Mouse (Mus musculus) heart, embryonic 14.5 days (tissue): Measurements from ENCODE around the gene Ccnyl1. TPM values are rescaled to one million over a fixed set of nuclear protein-coding genes. Genes with fewer than 3 reads are reported as not detected.

Experiments used
- ATAC-seq: fragments of 200-750 bp; cut with Nextera tagmentation; 2 replicates; pipeline ENCODE4 v1.8.0; 2017; ENCODE audit warnings: low read depth, moderate TSS enrichment; ENCODE audit not compliant: insufficient number of reproducible peaks, insufficient read depth, low FRiP score
- H3K27ac ChIP-seq, 2 experiments: fragments of 200-500 bp in 1 of 2; fragments of 300-500 bp in 1 of 2; sonication (generic) in 1 of 2; replicated peaks in 1 of 2; 2 replicates each; pipeline ENCODE4 v1.5.1; 2012 to 2014; ENCODE audit warnings: low read depth in 2 of 2, low read length in 2 of 2, control low read depth in 1 of 2, mild to moderate bottlenecking in 1 of 2, mixed read lengths in 1 of 2; ENCODE audit not compliant: control insufficient read depth in 1 of 2, insufficient read depth in 1 of 2
- H3K27me3 ChIP-seq: fragments of 300-500 bp; sonication (generic); 2 replicates; pipeline ENCODE4 v1.6.1; 2014; ENCODE audit warnings: mild to moderate bottlenecking, low read length, control low read depth; ENCODE audit not compliant: control insufficient read depth, insufficient read depth
- H3K36me3 ChIP-seq: fragments of 300-500 bp; sonication (generic); 2 replicates; pipeline ENCODE4 v1.6.1; 2014; ENCODE audit warnings: mild to moderate bottlenecking, control low read depth, low read length, mixed read lengths; ENCODE audit not compliant: control insufficient read depth, insufficient read depth
- H3K4me1 ChIP-seq, 2 experiments: fragments of 200-500 bp in 1 of 2; fragments of 300-500 bp in 1 of 2; sonication (generic) in 1 of 2; 2 replicates each; pipeline ENCODE4 v1.6.1; 2012 to 2014; ENCODE audit warnings: low read length in 2 of 2, control low read depth in 1 of 2, mixed read lengths in 1 of 2; ENCODE audit not compliant: control insufficient read depth in 2 of 2, insufficient read depth in 2 of 2
- H3K4me2 ChIP-seq: fragments of 300-500 bp; sonication (generic); 2 replicates; pipeline ENCODE4 v1.6.1; 2014; ENCODE audit warnings: mild to moderate bottlenecking, low read length
- H3K4me3 ChIP-seq, 2 experiments: fragments of 200-500 bp in 1 of 2; fragments of 300-500 bp in 1 of 2; sonication (generic) in 1 of 2; 2 replicates each; pipeline ENCODE4 v1.5.1; 2012 to 2014; ENCODE audit warnings: low read length in 2 of 2, mild to moderate bottlenecking in 2 of 2, control low read depth in 1 of 2, low read depth in 1 of 2, moderate library complexity in 1 of 2; ENCODE audit not compliant: control insufficient read depth in 1 of 2, insufficient read depth in 1 of 2
- H3K9ac ChIP-seq: fragments of 300-500 bp; sonication (generic); 2 replicates; pipeline ENCODE4 v1.6.1; 2014; ENCODE audit warnings: mild to moderate bottlenecking, low read length
- H3K9me3 ChIP-seq: fragments of 300-500 bp; sonication (generic); 2 replicates; pipeline ENCODE4 v1.6.1; 2016; ENCODE audit warnings: low read length, control low read depth; ENCODE audit not compliant: control insufficient read depth
- WGBS: fragments of 180-500 bp; shearing (Covaris S2); extraction: QIAGEN DNeasy Blood & Tissue Kit; methylation state at CpG from one replicate; pipeline ENCODE4 v1.1.7; 2014; 5-methylcytosine and 5-hydroxymethylcytosine counted together
- polyA plus RNA-seq: library from polyadenylated mRNA; unstranded; fragments of >200 nt; fragmentation: Nextera tagmentation; extraction: Ambion mirVana; gene quantifications from 2 replicates; pipeline ENCODE4 v1.2.1, GENCODE M21; 2014

The Ccnyl1 gene
- polyA plus RNA-seq, 1 experiment from 2014 or later: 6.7 TPM

DNA sequence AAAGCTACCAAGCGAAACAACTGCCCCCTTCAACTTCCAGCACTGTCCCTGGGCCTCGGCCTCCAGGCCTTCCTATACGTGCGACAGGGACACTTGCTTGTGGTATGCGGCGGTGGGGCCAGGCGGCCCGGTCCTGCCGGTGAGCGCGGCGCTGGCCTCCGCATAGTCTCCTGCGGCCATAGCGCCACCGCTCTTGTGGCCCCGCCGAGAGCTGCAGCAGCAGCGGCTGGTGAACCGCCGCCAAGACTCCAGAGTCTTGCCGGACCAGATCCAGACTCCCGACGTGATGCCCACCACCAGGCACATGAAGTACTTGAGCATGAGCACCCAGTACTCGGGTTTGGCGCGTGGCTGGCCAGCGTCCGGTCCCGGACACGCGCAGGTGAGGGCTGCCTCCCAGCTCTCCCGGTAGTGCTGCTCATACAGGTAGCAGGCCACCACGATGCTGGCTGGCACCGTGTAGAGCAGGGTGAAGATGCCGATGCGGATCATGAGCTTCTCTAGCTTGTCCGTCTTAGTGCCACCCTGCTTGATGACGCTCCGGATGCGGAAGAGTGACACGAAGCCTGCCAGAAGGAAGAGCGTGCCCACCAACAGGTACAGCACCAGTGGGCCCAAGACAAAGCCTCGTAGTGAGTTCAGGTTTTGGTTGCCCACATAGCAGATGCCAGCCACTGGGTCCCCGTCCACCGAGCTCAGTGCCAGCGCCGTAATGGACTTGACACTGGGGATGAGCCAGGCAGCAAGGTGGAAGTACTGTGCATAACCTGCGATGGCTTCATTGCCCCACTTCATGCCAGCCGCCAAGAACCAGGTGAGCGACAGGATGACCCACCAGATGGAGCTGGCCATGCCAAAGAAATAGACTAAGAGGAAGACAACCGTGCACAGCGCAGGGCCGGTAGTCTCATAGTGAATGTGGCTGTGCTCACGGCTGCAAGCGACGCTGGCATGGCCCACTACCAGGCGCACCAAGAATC, 44.8 kb downstream of the Ccnyl1 start:
- no peak for ATAC-seq
- no peaks in the 10 kb centered on the region for H3K9me3 ChIP-seq
- H3K4me3 ChIP-seq: peak overlapping the region; percentile 45 to 81
- peaks cover 9% of the 10 kb centered on the region for H3K27me3 ChIP-seq
- H3K4me2 ChIP-seq: peak overlapping the region; percentile 97
- peak overlapping the region; percentile 60 for H3K9ac ChIP-seq
- no peak overlapping the region for H3K27ac ChIP-seq
- 38% methylated on average over 58 of the region's 58 CpGs for WGBS
- no peaks in the 10 kb centered on the region; the same call in 1 of the 2 replicates for H3K36me3 ChIP-seq
- peaks cover 28 to 51% of the 10 kb centered on the region in 2 experiments for H3K4me1 ChIP-seq

- ATAC-seq: no peak
- H3K9ac ChIP-seq: peak overlapping the region; percentile 85
- H3K4me1 ChIP-seq: peaks cover 28 to 51% of the 10 kb centered on the region in 2 experiments
- no peaks in the 10 kb centered on the region for H3K9me3 ChIP-seq
- H3K36me3 ChIP-seq: no peaks in the 10 kb centered on the region; the same call in 1 of the 2 replicates
- peak overlapping the region; percentile 97 for H3K4me2 ChIP-seq
- peak overlapping the region; percentile 81 to 90 for H3K4me3 ChIP-seq
- H3K27me3 ChIP-seq: peaks cover 9% of the 10 kb centered on the region
- WGBS: 9% methylated on average over 75 of the region's 75 CpGs
- H3K27ac ChIP-seq: 0 out of 4 replicates have a peak overlapping the region, but pooled peaks of 1 of the 2 experiments have one; percentile 12
Observed at GRCm38 (mm10) chr1:64735781-64736680, 45.8 kb downstream of the Ccnyl1 start.

GRCm38 (mm10) chr1:64736681-64737501, 46.6 kb downstream of the Ccnyl1 start:
- Histone ChIP-seq H3K27ac (peak overlapping the region; percentile 75 to 84), H3K9ac (peak overlapping the region; percentile 85), H3K4me3 (peak overlapping the region; percentile 81 to 90), H3K27me3 (peaks cover 9% of the 10 kb centered on the region), H3K4me1 (peaks cover 28 to 51% of the 10 kb centered on the region in 2 experiments), H3K9me3 (no peaks in the 10 kb centered on the region), H3K36me3 (no peaks in the 10 kb centered on the region), H3K4me2 (peak overlapping the region; percentile 97)
- no peak for ATAC-seq
- under 1% methylated on average over 53 of the region's 56 CpGs for WGBS

- H3K9me3 ChIP-seq: no peaks in the 10 kb centered on the region
- ATAC-seq: peak; percentile 95
- peak within 1 kb of the TSS; percentile 75 to 84 for H3K27ac ChIP-seq
- peaks cover 23 to 44% of the 10 kb centered on the region in 2 experiments for H3K4me1 ChIP-seq
- WGBS: 2% methylated on average over 52 of the region's 73 CpGs
- peaks cover 9% of the 10 kb centered on the region for H3K27me3 ChIP-seq
- H3K9ac ChIP-seq: peak within 1 kb of the TSS; percentile 85
- H3K4me2 ChIP-seq: peak within 1 kb of the TSS; percentile 97
- peak within 1 kb of the TSS; percentile 81 to 90 for H3K4me3 ChIP-seq
- H3K36me3 ChIP-seq: no peaks in the 10 kb centered on the region
Observed at GRCm38 (mm10) chr1:64737502-64738179, 47.4 kb downstream of the Ccnyl1 start, which contains the start of gene Fzd5. Gene Fzd5, minus strand, starts transcription at chr1:64737751.

DNA sequence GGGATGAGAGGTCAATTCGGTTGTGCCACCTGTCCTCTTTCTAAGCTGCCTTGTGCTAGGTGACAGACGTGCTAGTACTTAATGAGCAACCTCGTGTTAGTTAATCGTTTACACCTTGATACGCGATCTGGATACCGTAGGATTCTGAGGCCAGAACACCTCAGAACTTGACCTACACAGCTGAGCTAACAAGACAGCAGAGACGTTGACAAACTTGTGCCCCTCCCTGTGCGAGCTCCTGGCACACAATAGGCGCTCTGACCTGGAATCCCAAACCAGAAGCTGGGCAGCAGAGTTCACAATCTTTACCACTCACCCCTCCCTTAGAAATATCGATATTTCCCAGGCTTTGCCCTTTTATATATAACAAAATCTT, 47.9 kb downstream of the Ccnyl1 start:
- H3K9ac ChIP-seq: peak overlapping the region; percentile 56
- peaks cover 9% of the 10 kb centered on the region for H3K27me3 ChIP-seq
- H3K9me3 ChIP-seq: no peaks in the 10 kb centered on the region
- peak overlapping the region; percentile 54 to 76 for H3K27ac ChIP-seq
- peaks cover 22 to 38% of the 10 kb centered on the region in 2 experiments for H3K4me1 ChIP-seq
- peak overlapping the region; percentile 97 for H3K4me2 ChIP-seq
- no peak for ATAC-seq
- no peaks in the 10 kb centered on the region for H3K36me3 ChIP-seq
- WGBS: 0% methylated on average over 11 of the region's 11 CpGs
- peak overlapping the region; percentile 50 to 81 for H3K4me3 ChIP-seq

DNA sequence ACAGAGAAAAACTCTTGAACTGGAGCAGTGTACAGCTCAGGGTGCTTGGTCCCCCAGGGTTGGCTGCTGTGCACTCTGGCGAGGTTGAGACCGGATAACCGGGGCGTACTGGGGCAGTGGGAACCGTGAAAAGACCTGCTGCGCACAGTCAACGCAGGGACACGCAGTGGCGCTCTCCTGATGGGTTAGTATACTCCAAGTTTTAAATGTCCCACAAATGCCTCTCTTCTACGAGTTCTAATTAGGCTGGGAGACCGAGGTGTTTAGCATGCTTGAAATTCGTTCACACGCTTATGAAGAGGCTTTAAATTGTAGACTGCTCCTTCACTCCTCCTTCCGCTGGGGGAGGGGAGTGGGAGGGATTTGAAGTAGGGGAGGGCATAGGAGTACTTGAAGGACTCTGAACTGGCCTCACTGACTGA, 48.4 kb downstream of the Ccnyl1 start:
- Histone ChIP-seq H3K27me3 (peaks cover 9% of the 10 kb centered on the region), H3K4me1 (peaks cover 22 to 35% of the 10 kb centered on the region in 2 experiments), H3K36me3 (no peaks in the 10 kb centered on the region), H3K4me2 (peak overlapping the region; percentile 97), H3K9me3 (no peaks in the 10 kb centered on the region), H3K27ac (peak overlapping the region; percentile 54 to 76), H3K9ac (peak overlapping the region; percentile 56), H3K4me3 (peak overlapping the region; percentile 50 to 81)
- 0% methylated on average over 14 of the region's 14 CpGs for WGBS
- no peak for ATAC-seq
